Mouse (Mus musculus): ENCODE data around the gene Rbmxl1.
A peak's percentile ranks its signal among the peaks of the same experiment; 100 is the strongest.

Gene Rbmxl1

GRCm38 (mm10) chr8:78493031-78493430 lies 15.7 kb downstream of the Rbmxl1 start:
- DNase-seq (ENCODE audit: low read depth, low spot score) = no peak

- no peak for DNase-seq (ENCODE audit: low read depth, low spot score)
Observed at GRCm38 (mm10) chr8:78489733-78490132, 19.0 kb downstream of the Rbmxl1 start.

- peak; percentile 39 for DNase-seq (ENCODE audit: low read depth, low spot score)
Observed at GRCm38 (mm10) chr8:78477051-78477829, 31.5 kb downstream of the Rbmxl1 start.

GRCm38 (mm10) chr8:78467889-78468288 lies 40.8 kb downstream of the Rbmxl1 start:
- DNase-seq (ENCODE audit: low read depth, low spot score) = peak; percentile 33

- DNase-seq (ENCODE audit: low read depth, low spot score) = no peak
Observed at GRCm38 (mm10) chr8:78463941-78464340, 44.8 kb downstream of the Rbmxl1 start.

- no peak for DNase-seq (ENCODE audit: low read depth, low spot score)
Observed at GRCm38 (mm10) chr8:78456441-78456840, 52.3 kb downstream of the Rbmxl1 start.

Measured in forelimb bud, embryonic 11.5 days (tissue).